Mouse (Mus musculus) hindbrain, embryonic 10.5 days (tissue): ENCODE results near the gene Rbms3. TPM values are rescaled to one million over a fixed set of nuclear protein-coding genes. Genes with fewer than 3 reads are reported as not detected.
A peak's percentile ranks its signal among the peaks of the same experiment; 100 is the strongest.

ENCODE experiments used
- DNase-seq: peaks from one replicate; pipeline ENCODE4 v3.0.0-alpha.2; 2017; ENCODE audit warnings: low spot score
- H3K27ac ChIP-seq: fragments of 300-500 bp; sonication (generic); 2 replicates; pipeline ENCODE4 v1.5.1; 2016; ENCODE audit warnings: mild to moderate bottlenecking, moderate library complexity
- H3K27me3 ChIP-seq: fragments of 300-500 bp; sonication (generic); 2 replicates; pipeline ENCODE4 v1.6.1; 2016; ENCODE audit warnings: mild to moderate bottlenecking; ENCODE audit not compliant: poor library complexity, insufficient read depth, severe bottlenecking
- H3K36me3 ChIP-seq: fragments of 300-500 bp; sonication (generic); 2 replicates; pipeline ENCODE4 v1.6.1; 2016; ENCODE audit warnings: mild to moderate bottlenecking, moderate library complexity
- H3K4me1 ChIP-seq: fragments of 300-500 bp; sonication (generic); replicated peaks from 2 replicates; pipeline ENCODE4 v1.6.1; 2016; ENCODE audit warnings: mild to moderate bottlenecking
- H3K4me3 ChIP-seq: fragments of 300-500 bp; sonication (generic); 2 replicates; pipeline ENCODE4 v1.5.1; 2016; ENCODE audit warnings: mild to moderate bottlenecking, moderate library complexity
- H3K9me3 ChIP-seq: fragments of 300-500 bp; sonication (generic); 2 replicates; pipeline ENCODE4 v1.6.1; 2016; ENCODE audit warnings: mild to moderate bottlenecking, moderate library complexity
- WGBS: fragments of 180-500 bp; shearing (Covaris S2); methylation state at CpG from one replicate; pipeline ENCODE4 v1.1.7; 2016; 5-methylcytosine and 5-hydroxymethylcytosine counted together
- polyA plus RNA-seq: library from polyadenylated mRNA; unstranded; fragments of >200 nt; fragmentation: Nextera tagmentation; extraction: Ambion mirVana; gene quantifications from 2 replicates; pipeline ENCODE4 v1.2.1, GENCODE M21; 2016

Gene Rbms3
- polyA plus RNA-seq, 1 experiment from 2014 or later, result 22.1 TPM

GRCm38 (mm10) chr9:117092177-117092555, 537.5 kb downstream of the Rbms3 start:
- Histone ChIP-seq H3K27ac (no peak overlapping the region), H3K4me3 (no peak overlapping the region), H3K27me3 (no peaks in the 10 kb centered on the region), H3K36me3 (no peaks in the 10 kb centered on the region), H3K4me1 (no peaks in the 10 kb centered on the region), H3K9me3 (no peaks in the 10 kb centered on the region)
- WGBS, result 94% methylated on average over 8 of the region's 8 CpGs
- DNase-seq, result no peak

GRCm38 (mm10) chr9:117091253-117092176, 538.2 kb downstream of the Rbms3 start:
- Histone ChIP-seq H3K27ac (no peak overlapping the region), H3K27me3 (no peaks in the 10 kb centered on the region), H3K4me3 (no peak overlapping the region), H3K36me3 (no peaks in the 10 kb centered on the region), H3K9me3 (no peaks in the 10 kb centered on the region), H3K4me1 (no peaks in the 10 kb centered on the region)
- 81% methylated on average over 9 of the region's 9 CpGs for WGBS
- no peak for DNase-seq

- WGBS, result 93% methylated on average over 12 of the region's 12 CpGs
Measured at GRCm38 (mm10) chr9:117089409-117090147, 540.1 kb downstream of the Rbms3 start.

GRCm38 (mm10) chr9:117088309-117088708, 541.4 kb downstream of the Rbms3 start:
- H3K36me3 ChIP-seq, result no peaks in the 10 kb centered on the region
- no peaks in the 10 kb centered on the region for H3K4me1 ChIP-seq
- no peak overlapping the region for H3K4me3 ChIP-seq
- H3K27ac ChIP-seq, result no peak overlapping the region
- no peaks in the 10 kb centered on the region for H3K27me3 ChIP-seq
- DNase-seq, result no peak
- 85% methylated on average over 6 of the region's 6 CpGs for WGBS
- no peaks in the 10 kb centered on the region for H3K9me3 ChIP-seq

More at GRCm38 (mm10) chr9:117089409-117090147, 540.1 kb downstream of the Rbms3 start:
- H3K27me3 ChIP-seq, result no peaks in the 10 kb centered on the region
- no peak overlapping the region for H3K27ac ChIP-seq
- no peaks in the 10 kb centered on the region for H3K4me1 ChIP-seq
- no peaks in the 10 kb centered on the region for H3K9me3 ChIP-seq
- H3K4me3 ChIP-seq, result no peak overlapping the region
- DNase-seq, result no peak
- no peaks in the 10 kb centered on the region for H3K36me3 ChIP-seq

GRCm38 (mm10) chr9:117085706-117086105, 544.0 kb downstream of the Rbms3 start:
- Histone ChIP-seq H3K27me3 (no peaks in the 10 kb centered on the region), H3K36me3 (no peaks in the 10 kb centered on the region), H3K9me3 (no peaks in the 10 kb centered on the region), H3K4me1 (no peaks in the 10 kb centered on the region), H3K4me3 (no peak overlapping the region), H3K27ac (no peak overlapping the region)
- 86% methylated on average over 9 of the region's 9 CpGs for WGBS
- no peak for DNase-seq

- Histone ChIP-seq H3K27ac (no peak overlapping the region; the same call in 1 of the 2 replicates), H3K9me3 (no peaks in the 10 kb centered on the region), H3K36me3 (no peaks in the 10 kb centered on the region), H3K4me1 (peaks cover 4% of the 10 kb centered on the region), H3K27me3 (no peaks in the 10 kb centered on the region), H3K4me3 (no peak overlapping the region)
- WGBS, result 93% methylated on average over 2 of the region's 2 CpGs
- no peak for DNase-seq
Measured at GRCm38 (mm10) chr9:117084471-117084870, 545.2 kb downstream of the Rbms3 start.

GRCm38 (mm10) chr9:117079471-117079870, 550.2 kb downstream of the Rbms3 start:
- H3K27me3 ChIP-seq, result no peaks in the 10 kb centered on the region
- H3K4me1 ChIP-seq, result peaks cover 9% of the 10 kb centered on the region
- no peak overlapping the region for H3K4me3 ChIP-seq
- DNase-seq, result no peak
- no peaks in the 10 kb centered on the region for H3K36me3 ChIP-seq
- WGBS, result 85% methylated on average over 8 of the region's 8 CpGs
- H3K27ac ChIP-seq, result no peak overlapping the region
- H3K9me3 ChIP-seq, result no peaks in the 10 kb centered on the region

GRCm38 (mm10) chr9:117077548-117077947, 552.2 kb downstream of the Rbms3 start:
- H3K4me3 ChIP-seq, result no peak overlapping the region
- WGBS, result 68% methylated on average over 7 of the region's 7 CpGs
- DNase-seq, result no peak
- no peaks in the 10 kb centered on the region for H3K27me3 ChIP-seq
- H3K9me3 ChIP-seq, result no peaks in the 10 kb centered on the region
- H3K4me1 ChIP-seq, result peaks cover 19% of the 10 kb centered on the region
- no peak overlapping the region for H3K27ac ChIP-seq
- no peaks in the 10 kb centered on the region for H3K36me3 ChIP-seq

GRCm38 (mm10) chr9:117076785-117077184, 552.9 kb downstream of the Rbms3 start:
- peaks cover 24% of the 10 kb centered on the region for H3K4me1 ChIP-seq
- no peak overlapping the region for H3K4me3 ChIP-seq
- no peak for DNase-seq
- H3K27me3 ChIP-seq, result no peaks in the 10 kb centered on the region
- no peaks in the 10 kb centered on the region for H3K36me3 ChIP-seq
- WGBS, result 68% methylated on average over 8 of the region's 8 CpGs
- H3K27ac ChIP-seq, result no peak overlapping the region
- no peaks in the 10 kb centered on the region for H3K9me3 ChIP-seq

GRCm38 (mm10) chr9:117072433-117073099, 557.1 kb downstream of the Rbms3 start:
- Histone ChIP-seq H3K27me3 (no peaks in the 10 kb centered on the region), H3K4me1 (peaks cover 22% of the 10 kb centered on the region; the same call in 1 of the 2 replicates), H3K9me3 (no peaks in the 10 kb centered on the region), H3K36me3 (no peaks in the 10 kb centered on the region), H3K27ac (peak overlapping the region; percentile 35), H3K4me3 (no peak overlapping the region)
- 46% methylated on average over 2 of the region's 2 CpGs for WGBS
- peak; percentile 26 for DNase-seq

GRCm38 (mm10) chr9:117070616-117071015, 559.1 kb downstream of the Rbms3 start:
- no peak for DNase-seq
- Histone ChIP-seq H3K9me3 (peaks cover 3% of the 10 kb centered on the region; the same call in 1 of the 2 replicates), H3K27ac (no peak overlapping the region), H3K4me3 (no peak overlapping the region), H3K4me1 (peaks cover 16% of the 10 kb centered on the region; the same call in 1 of the 2 replicates), H3K27me3 (no peaks in the 10 kb centered on the region), H3K36me3 (no peaks in the 10 kb centered on the region)
- 94% methylated on average over 2 of the region's 2 CpGs for WGBS

GRCm38 (mm10) chr9:117069232-117069631, 560.5 kb downstream of the Rbms3 start:
- DNase-seq, result no peak
- WGBS, result 91% methylated on average over 1 of the region's 1 CpGs
- no peak overlapping the region for H3K4me3 ChIP-seq
- H3K4me1 ChIP-seq, result peaks cover 16% of the 10 kb centered on the region; the same call in 1 of the 2 replicates
- H3K27me3 ChIP-seq, result no peaks in the 10 kb centered on the region
- peaks cover 3% of the 10 kb centered on the region; the same call in 1 of the 2 replicates for H3K9me3 ChIP-seq
- H3K27ac ChIP-seq, result no peak overlapping the region
- no peaks in the 10 kb centered on the region for H3K36me3 ChIP-seq
